Mouse (Mus musculus) embryo, embryonic 10.5 days (tissue): ENCODE results near the gene H2-Eb2.

ENCODE experiments used
- DNase-seq: peaks from one replicate; pipeline ENCODE4 v3.0.0-alpha.2; 2015; ENCODE audit warnings: low spot score

H2-Eb2 gene

GRCm38 (mm10) chr17:34362954-34363546, 37.6 kb downstream of the H2-Eb2 start:
- no peak for DNase-seq

GRCm38 (mm10) chr17:34363676-34364310, 38.3 kb downstream of the H2-Eb2 start:
- no peak for DNase-seq

GRCm38 (mm10) chr17:34365031-34365430, 39.6 kb downstream of the H2-Eb2 start:
- DNase-seq, result no peak

- DNase-seq, result no peak
Measured at GRCm38 (mm10) chr17:34370563-34370962, 45.1 kb downstream of the H2-Eb2 start.

- DNase-seq, result no peak
Measured at GRCm38 (mm10) chr17:34373055-34373709, 47.7 kb downstream of the H2-Eb2 start.

GRCm38 (mm10) chr17:34376847-34377246, 51.4 kb downstream of the H2-Eb2 start, which contains the start of gene Btnl1:
Gene Btnl1, plus strand, starts transcription at chr17:34377132.
- DNase-seq, result no peak

GRCm38 (mm10) chr17:34377450-34378209, 52.2 kb downstream of the H2-Eb2 start:
- no peak for DNase-seq

- DNase-seq, result no peak
Measured at GRCm38 (mm10) chr17:34378716-34379115, 53.3 kb downstream of the H2-Eb2 start.

GRCm38 (mm10) chr17:34379451-34379850, 54.0 kb downstream of the H2-Eb2 start:
- DNase-seq, result no peak

GRCm38 (mm10) chr17:34381876-34382275, 56.4 kb downstream of the H2-Eb2 start:
- no peak for DNase-seq

GRCm38 (mm10) chr17:34383212-34383611, 57.7 kb downstream of the H2-Eb2 start:
- no peak for DNase-seq

- no peak for DNase-seq
Measured at GRCm38 (mm10) chr17:34384699-34385098, 59.2 kb downstream of the H2-Eb2 start.

GRCm38 (mm10) chr17:34386656-34387055, 61.2 kb downstream of the H2-Eb2 start:
- DNase-seq, result no peak

- peak; percentile 59 for DNase-seq
Measured at GRCm38 (mm10) chr17:34388513-34388912, 63.0 kb downstream of the H2-Eb2 start.
